Mouse (Mus musculus): ENCODE data around the gene Aff3.

Gene Aff3

DNA sequence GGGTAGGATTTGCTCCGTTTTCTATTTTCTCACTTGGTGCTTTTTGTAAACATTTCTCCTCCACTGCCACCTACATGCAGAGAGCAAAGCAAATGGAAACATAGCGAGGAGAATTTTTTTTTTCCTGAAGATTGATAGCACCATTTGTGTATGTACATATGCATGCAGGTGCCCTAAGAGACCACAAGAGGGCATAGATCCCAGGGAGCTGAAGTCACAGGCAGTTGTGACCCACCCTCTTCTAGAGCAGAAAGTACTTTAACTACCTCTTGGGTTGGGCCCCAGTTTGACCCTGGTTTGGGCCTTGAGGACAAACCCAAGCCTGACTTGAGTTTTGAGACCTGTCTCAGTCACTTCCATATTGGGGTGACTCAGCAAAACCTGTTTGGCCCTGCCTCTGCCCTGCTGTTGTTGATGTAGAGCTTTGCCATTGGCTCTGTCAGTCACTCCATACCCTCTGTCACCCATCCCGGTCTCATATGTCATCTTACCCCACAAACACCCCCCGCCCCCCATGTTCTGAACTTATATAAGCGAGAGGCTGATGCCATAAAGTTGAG is 9.7 kb downstream of the Aff3 start:
- DNase-seq = no peak

- no peak for DNase-seq
Measured at GRCm38 (mm10) chr1:38650031-38650430, 14.7 kb downstream of the Aff3 start.

GRCm38 (mm10) chr1:38649174-38649573 is 15.6 kb downstream of the Aff3 start:
- DNase-seq = no peak

DNA sequence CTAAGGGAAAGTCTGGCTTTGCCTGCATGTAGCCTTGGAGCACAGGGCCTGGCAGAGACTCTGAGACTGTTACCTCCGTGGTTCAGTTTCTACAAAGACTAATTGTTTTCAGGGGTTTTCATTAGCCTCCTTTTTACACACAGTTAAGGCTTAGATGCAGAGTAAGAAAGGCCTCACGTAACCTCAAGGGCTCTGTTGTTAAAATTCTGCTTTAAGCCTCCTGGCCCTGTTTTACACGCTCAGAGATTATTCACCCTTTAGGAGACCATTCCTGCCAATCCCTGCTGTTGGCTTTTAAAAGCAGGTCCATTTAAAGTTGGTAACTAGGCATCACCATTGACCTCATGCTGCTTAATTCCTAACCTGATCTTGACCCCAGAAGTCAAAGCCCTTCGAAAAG is 22.5 kb downstream of the Aff3 start:
- DNase-seq = no peak

- no peak for DNase-seq
Measured at GRCm38 (mm10) chr1:38639669-38640068, 25.1 kb downstream of the Aff3 start.

GRCm38 (mm10) chr1:38635596-38635995 is 29.2 kb downstream of the Aff3 start:
- DNase-seq = no peak

GRCm38 (mm10) chr1:38634081-38634480 is 30.7 kb downstream of the Aff3 start:
- DNase-seq = no peak

- DNase-seq = no peak
Measured at GRCm38 (mm10) chr1:38632461-38633180, 32.1 kb downstream of the Aff3 start.

- DNase-seq = no peak
Measured at GRCm38 (mm10) chr1:38631501-38632279, 33.1 kb downstream of the Aff3 start.

DNA sequence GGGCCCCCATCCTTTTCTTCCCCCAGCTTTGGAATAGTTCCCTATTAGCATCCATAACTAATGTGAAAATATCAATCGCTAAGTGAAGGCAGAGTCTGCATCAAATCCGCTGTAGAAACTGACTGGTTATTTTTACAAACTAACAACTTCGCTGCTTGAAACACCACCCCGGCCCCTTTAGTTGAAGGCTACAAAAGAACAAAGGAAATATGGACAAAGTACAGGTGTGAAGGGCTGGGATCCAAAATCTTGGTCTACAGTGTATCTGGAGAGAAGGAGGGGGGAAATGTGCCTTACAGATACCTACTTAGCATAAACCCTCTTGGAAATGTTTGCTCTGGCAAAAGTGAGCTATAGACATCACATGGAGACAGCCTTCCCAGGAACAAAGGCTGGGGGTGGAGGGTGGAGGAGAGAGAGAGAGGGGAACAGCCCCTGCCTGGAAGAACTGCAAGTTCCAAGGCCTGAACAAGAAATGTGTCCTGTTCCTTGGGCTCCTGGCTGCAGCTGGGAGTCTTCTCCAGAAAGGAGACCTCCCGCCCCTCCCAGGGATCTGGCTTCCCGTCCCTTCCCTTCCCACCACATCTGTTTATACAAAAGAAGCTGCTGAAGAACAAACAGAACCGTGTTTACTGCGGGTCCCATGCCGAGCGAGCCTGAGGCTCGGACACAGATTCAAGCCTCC is 35.7 kb downstream of the Aff3 start:
- DNase-seq = no peak

DNA sequence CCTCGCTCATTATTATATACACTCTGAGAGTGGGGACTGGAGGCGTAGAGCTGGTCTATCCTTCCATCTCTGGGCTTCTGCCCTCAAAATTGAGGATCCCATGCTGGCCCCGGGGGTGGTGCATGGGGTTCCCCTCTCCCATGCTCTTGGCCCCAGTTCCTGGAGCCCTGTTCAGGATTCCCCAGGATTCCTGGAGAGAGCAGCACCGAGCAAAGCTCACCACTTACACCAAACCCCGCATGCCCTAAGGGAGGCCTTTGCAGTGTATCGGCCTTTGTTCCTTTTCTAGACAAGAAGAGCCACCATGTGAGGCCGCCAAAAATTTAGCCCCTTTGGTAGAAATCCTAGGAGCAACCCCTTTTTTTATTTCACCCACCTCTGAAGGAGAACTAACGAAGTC is 36.3 kb downstream of the Aff3 start:
- no peak for DNase-seq

GRCm38 (mm10) chr1:38627683-38628361 is 36.9 kb downstream of the Aff3 start:
- DNase-seq = no peak

DNA sequence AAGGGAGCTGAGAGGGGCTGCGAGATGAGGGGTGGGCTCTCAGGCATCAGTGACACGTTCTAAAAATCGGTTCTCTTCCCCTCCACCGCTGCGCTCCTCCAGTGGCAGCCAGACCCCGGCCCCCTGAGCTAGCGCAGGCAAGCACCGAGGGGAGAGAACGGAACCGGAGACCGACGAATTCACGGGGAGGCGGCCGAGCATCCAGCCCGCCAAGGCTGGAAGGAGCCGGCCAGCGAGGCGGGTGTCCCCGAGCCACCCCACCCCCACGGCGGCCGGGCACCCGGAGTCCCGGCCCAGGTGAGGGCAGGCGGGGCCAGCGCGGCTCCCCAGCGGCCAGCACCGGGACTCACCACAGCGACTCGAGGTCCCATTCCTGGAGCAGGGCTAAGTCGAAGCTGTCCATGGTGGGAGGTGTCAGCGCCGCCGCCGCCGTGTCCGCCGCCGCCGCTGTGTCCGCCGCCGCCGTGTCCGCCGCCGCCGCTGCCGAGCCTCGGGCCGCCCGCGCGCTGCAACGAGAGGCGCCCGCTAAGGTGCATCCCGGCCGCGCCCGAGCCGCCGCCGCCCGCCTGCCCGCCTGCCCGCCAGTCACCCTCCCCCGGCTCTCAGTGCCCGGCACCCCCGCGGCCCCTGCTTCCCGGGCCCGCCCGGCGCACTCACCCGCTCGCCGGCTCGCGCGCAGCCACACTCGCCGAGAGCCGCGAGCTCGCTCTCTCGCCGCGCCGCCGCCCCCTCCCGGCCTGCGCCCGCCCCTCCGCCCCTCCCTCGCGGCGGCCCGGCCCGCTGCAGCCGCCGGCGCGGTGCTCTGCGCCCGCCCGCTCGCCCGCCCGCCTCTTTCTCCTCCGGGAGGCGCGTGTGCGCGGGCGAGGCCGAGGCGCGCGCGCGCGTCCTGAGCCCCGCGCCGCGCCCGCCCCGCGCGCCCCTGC is 37.8 kb downstream of the Aff3 start:
- no peak for DNase-seq

GRCm38 (mm10) chr1:38626388-38626738 is 38.4 kb downstream of the Aff3 start:
- no peak for DNase-seq

DNA sequence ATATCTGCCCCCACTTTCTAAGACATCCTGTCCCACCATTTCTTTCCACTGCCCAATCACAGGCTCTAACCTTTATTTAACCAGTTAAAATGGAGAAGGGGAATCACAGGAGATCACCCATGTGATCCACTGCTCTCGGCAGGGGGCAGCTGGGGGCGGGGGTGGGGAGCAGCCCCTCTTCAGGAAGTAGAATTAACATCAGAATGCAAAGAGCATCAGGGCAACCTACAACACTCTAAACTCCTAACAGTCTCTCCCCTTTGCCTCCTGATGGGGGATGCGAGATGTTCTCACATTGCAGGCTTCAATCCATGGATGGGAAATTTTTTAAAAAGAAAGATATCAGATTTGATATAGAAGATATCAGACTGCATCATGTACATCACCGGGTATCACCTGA is 42.9 kb downstream of the Aff3 start:
- no peak for DNase-seq

- no peak for DNase-seq
Measured at GRCm38 (mm10) chr1:38620401-38620800, 44.4 kb downstream of the Aff3 start.

DNA sequence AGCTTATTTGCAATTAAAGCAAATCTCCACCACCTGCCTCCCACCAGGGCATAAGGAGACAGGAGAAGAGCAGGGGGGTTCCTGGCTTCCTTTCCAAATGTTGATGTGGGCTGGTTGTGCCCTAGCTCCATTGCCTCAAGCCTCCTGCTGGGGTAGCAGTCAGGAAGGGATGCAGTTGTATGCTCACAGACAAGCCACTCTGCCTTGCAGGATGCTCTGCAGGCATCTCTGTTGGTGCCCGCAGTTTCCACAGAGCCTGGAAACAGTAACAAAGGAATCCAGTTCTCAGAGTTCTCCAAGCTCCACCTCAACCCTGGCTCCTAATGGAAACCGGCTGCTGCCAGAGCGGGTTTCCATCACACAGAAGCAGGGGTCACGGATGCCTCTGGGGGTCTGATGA is 58.0 kb downstream of the Aff3 start:
- DNase-seq = no peak

GRCm38 (mm10) chr1:38605426-38605825 is 59.3 kb downstream of the Aff3 start:
- no peak for DNase-seq

DNA sequence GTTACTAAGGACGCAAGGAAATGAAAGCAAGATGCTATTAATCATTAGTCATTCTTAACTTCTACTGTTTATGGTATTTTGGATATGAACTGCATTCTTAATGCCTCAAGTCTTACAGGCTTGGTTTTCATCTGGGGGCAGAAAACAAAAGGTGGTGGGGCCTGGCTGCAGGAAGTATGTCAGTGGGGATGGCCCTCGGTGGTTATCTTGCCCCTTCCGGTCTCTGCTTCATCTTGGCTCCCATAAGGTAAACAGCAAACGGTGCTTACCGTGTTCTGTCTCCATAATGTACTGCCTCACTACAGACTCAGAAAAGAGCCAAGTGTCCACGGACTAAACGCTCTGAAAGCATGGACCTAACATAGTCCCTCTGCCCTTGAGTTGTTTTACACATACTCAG is 60.1 kb downstream of the Aff3 start:
- no peak for DNase-seq

- no peak for DNase-seq
Measured at GRCm38 (mm10) chr1:38601802-38602508, 62.8 kb downstream of the Aff3 start.

DNA sequence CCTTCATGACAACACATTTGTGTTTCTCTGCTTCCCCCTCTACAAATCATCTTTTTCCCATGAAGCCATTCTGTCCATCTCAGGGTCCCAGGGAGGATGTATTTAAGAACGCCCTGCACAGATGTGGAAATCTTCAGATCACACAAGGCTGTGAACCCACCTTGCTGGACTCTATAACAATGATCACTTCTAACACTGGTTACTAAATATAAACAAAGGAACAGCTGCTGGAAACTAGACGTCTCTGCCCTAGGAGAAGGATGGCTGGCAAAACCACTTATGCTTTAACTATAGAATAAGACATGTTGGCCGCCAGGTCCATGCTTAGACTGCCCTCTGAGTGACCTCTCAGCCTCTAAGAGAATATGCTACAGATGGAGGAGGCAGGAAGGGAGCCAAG is 69.4 kb downstream of the Aff3 start:
- no peak for DNase-seq
